Mouse (Mus musculus) urinary bladder, postnatal 36 days (tissue): ENCODE results near the gene Insig2.
A peak's percentile ranks its signal among the peaks of the same experiment; 100 is the strongest.

Source experiments
- DNase-seq, 2 experiments: peaks; one replicate each; pipeline ENCODE4 v3.0.0; 2022; ENCODE audit warnings: low spot score in 2 of 2, mixed read lengths in 1 of 2

The Insig2 gene

GRCm38 (mm10) chr1:121332485-121332884 is at the start of gene Insig2:
Gene Insig2 (minus strand): TSS chr1:121332589.
- no peak for DNase-seq

DNA sequence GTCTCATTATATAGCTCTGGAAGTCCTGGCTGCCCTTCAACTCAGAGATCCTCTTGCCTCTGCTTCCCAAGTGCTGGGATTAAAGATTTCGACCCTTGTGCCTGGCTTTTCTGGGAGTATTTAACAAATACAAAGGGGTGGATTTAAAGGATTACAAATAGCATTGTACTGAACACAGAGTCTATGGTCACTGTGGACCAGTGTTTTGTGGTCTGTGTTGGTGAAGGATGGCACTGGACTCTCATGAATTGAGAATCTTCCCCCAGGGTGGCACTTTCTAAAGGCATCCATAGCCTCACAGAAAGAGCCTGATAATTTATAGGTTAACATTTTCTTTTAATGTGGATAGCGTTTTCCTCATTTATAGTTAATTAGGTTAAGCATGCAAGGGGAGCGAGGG is 49.2 kb upstream of the Insig2 start:
- no peak for DNase-seq

DNA sequence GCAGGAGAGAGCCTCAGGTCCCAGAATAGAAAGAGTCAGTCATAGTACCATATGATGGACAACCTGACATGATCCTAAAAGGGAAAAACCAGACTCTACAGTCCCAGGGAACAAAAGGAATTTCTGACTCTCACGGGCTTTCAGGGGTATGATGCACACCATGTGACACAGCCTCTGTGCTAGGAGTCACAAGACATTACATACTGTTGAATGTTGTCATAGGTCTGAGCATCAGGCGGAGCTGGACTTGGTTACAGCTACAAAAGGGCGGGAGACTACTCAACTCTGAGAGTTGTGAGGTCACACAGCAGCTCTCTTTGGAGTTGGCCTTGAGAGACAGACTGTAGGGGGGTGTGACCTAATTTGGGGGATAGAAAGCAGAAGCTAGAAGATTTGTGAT is 47.6 kb upstream of the Insig2 start:
- DNase-seq: no peak

DNA sequence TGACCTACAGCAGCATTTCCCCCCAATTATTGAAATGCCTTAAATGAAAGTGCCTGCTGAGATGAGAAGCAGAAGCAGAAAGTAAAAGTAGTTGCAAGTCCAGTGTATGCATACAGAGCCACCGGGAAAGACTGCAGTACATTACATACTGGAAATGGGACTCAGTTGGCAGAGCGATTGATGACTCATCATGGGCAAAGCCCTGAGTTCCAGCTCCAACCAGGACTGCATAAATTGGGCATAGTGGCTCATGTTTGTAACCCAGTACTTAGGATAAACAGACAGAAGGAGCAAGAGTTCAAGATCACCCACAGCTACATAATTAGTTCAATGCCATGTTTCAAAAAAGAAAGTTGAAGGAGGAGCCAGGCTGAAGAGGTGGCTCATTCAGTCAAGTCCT is 45.5 kb upstream of the Insig2 start:
- no peak for DNase-seq

- DNase-seq: no peak
Measured at GRCm38 (mm10) chr1:121377410-121377809, 45.0 kb upstream of the Insig2 start.

- no peak for DNase-seq
Measured at GRCm38 (mm10) chr1:121373631-121374030, 41.2 kb upstream of the Insig2 start.

DNA sequence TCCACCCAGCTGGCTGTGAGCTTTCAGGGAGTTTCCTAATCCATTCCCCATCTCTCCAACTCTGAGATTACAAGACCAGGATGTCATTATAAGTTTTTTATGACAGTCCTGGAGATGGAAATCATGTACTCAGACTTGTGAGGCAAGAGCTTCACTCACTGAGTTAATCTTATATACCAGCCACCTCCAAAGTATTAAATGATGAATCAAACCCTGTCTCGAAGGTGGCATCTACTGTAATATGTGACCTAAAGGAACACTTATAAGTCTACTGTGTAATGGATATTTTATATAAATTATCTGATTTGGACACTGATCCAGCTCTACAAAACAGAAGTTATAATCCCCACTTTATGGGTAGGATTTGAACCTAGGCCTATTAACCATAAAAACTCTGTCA is 40.3 kb upstream of the Insig2 start:
- no peak for DNase-seq

DNA sequence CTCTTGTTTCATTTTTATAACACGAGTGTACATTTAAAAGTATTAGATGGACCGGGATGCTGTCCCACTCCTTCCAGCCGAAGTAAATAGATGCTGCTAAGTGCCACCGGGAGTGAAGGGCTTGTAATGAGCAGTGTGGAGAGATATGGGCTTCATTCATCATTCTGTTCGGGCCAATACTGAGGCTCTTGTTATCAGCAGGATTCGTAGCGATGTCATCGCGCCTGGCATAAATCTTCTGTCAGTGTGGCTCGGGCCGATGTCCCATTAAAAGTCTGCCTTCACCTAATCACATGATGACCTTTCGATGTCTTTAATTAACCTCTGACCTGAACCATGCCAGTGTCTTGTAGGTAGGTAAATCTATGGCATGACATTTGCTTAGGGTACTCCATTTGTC is 39.1 kb upstream of the Insig2 start:
- no peak for DNase-seq

- no peak for DNase-seq
Measured at GRCm38 (mm10) chr1:121367257-121367656, 34.9 kb upstream of the Insig2 start.

- no peak for DNase-seq
Measured at GRCm38 (mm10) chr1:121360561-121360960, 28.2 kb upstream of the Insig2 start.

DNA sequence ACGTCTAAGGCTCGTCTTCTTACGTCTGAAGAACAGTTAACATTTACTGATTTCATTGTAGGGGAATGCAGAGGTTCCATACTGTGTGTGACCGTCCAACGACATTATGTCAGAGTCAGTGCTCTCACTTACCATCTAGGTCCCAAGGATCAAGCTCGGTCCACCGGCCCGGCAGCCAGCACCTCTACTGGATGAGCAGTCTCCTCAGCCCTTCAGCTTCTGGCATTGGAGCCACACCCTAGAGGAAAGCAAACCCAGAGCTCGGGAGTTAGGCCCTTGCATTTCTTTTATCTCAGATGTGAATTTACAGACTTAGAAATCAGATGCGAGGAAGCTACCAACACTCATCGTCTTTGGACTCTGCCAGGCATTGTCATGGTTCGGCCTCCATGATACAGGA is 27.3 kb upstream of the Insig2 start:
- no peak for DNase-seq

- no peak for DNase-seq
Measured at GRCm38 (mm10) chr1:121353779-121354178, 21.4 kb upstream of the Insig2 start.

- no peak for DNase-seq
Measured at GRCm38 (mm10) chr1:121351037-121351436, 18.6 kb upstream of the Insig2 start.

- no peak for DNase-seq
Measured at GRCm38 (mm10) chr1:121350616-121351015, 18.2 kb upstream of the Insig2 start.

- no peak for DNase-seq
Measured at GRCm38 (mm10) chr1:121348875-121349847, 16.8 kb upstream of the Insig2 start.

GRCm38 (mm10) chr1:121343966-121344365 is 11.6 kb upstream of the Insig2 start:
- no peak for DNase-seq

DNA sequence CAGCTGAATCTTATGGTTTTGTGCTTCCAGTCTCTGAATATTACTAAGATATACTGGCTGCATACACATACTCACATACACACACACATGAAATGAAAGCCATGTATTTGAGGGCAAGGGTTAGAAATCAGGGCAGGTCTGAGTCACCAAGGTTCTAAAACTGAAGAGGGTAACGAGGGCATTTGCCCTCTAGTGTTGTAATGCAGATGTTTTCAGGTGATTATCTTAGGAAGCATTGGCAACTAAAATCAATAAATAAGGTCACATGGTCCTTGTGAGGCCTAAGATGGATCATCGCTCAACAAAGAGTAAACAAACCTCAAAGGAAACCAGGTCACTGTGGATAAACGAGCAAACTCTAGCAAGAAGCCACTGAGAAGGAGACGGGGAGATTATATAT is 3.4 kb upstream of the Insig2 start:
- DNase-seq: no peak

DNA sequence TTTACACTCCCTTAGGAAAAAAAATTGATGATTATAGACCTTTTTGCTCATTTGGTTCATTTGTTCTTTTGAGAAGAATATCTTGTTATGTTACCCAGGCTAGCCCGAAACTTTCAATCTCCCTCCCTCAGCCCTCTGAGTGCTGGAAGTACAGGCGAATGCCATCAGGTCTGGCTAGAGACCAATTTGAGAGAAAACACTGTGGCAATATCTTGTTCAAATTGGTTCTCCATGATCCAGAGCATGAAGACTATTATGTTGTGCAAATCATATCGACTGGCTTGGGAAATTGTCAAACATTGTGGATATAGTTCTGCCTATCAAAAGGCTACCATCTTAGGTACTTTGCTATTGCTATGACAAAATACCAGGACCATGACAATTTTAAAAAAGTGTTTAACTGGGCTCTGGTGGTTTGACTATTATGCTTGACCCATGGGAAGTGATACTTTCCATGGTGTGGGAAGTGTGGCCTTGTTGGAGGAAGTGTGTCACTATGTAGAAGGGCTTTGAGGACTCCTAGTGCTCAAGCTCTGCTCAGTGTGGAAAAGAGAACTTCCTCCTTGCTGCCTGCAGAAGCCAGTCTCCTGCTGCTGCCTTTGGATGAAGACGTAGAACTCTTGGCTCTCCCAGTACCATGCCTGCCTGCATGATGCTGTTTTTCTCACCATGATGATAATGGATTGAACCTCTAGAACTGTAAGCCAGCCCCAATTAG is 1.8 kb upstream of the Insig2 start:
- DNase-seq: no peak

DNA sequence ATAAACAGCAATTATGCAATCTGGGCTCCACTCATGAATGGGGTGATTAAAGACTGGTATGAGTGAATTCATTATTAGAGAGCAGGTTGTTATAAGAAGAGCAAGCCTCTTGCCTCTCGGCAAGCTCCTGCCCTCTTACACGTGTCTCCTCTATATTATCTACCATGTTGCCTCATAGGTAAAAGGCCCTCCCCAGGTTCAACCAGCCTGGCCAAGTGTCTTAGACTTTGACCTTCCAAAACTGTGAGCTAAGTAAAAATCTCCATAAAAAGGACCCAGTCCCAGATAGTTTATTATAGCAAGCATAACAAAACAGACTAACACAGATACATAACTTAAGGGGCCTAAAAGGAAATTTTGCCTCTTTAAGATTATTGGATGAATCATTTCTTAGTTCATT is 1.8 kb downstream of the Insig2 start:
- DNase-seq: no peak

GRCm38 (mm10) chr1:121329391-121329790 is 3.0 kb downstream of the Insig2 start:
- no peak for DNase-seq

- DNase-seq: no peak
Measured at GRCm38 (mm10) chr1:121328193-121328555, 4.2 kb downstream of the Insig2 start.

DNA sequence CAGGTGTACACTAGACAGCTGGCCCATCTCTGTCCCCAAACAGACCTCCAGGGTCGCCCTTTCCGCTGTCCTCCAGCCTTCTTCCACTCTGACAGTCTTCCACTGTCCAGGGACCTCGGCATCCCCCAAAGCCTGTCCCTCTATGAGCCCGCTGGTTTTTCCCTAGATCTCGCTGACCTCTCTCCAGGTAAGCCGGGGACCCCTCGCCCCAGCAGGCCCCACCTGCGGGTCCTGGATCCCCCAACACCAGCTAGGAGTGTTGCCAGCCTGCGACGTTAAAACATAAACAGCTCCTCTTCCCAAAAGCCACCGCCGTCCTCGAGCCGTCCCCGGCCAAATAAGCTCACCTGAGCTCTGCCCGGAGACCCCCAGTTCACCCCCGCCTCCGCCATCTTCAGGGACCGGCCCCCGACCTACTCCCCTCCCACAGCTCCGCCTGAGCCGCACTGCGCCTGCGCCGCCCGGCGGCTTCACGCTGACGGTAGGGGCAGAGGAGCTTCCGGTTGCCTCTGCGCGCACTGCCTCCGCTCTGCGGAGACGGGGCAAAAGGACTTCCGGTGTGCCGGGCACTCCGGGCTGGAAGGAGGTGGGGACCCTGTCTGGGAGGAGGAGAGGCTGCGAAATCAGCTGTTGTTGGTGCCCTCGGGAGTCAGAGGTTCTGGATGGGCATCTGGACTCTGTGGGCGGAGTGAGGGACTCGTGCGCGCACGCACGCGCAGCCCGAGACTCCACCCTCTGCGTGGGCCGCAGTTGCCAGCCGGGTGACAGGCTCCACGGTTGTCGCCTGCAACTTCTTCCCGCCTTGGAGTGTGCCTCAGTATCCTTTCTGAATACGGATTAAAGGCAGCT is 4.8 kb downstream of the Insig2 start:
- peak; percentile 89 to 92 for DNase-seq
